Mouse (Mus musculus): ENCODE data around the gene Sass6.

- TF ChIP-seq MAFK (IDR thresholded peaks at IDR 0.05; ENCODE audit: insufficient read depth, low read depth, low read length) = no peak
- no peak for TF ChIP-seq HCFC1 (IDR thresholded peaks at IDR 0.05; ENCODE audit: borderline replicate concordance, insufficient read depth, low read length)
- no peak for TF ChIP-seq ZNF384 (IDR thresholded peaks at IDR 0.05; ENCODE audit: low read depth, low read length)
- no peak for TF ChIP-seq CHD2 (IDR thresholded peaks at IDR 0.05; ENCODE audit: low read depth, low read length)
- TF ChIP-seq ZC3H11A (IDR thresholded peaks at IDR 0.05; ENCODE audit: borderline replicate concordance, low read depth, low read length) = no peak
Observed at GRCm38 (mm10) chr3:116661288-116661869, 66.6 kb downstream of the Sass6 start.
